Mouse (Mus musculus): Measurements from ENCODE around the gene Tmem123. TPM values are rescaled to one million over a fixed set of nuclear protein-coding genes. Genes with fewer than 3 reads are reported as not detected.

The Tmem123 gene
- polyA plus RNA-seq, 2 experiments, result 23.3 to 45.2 TPM

DNA sequence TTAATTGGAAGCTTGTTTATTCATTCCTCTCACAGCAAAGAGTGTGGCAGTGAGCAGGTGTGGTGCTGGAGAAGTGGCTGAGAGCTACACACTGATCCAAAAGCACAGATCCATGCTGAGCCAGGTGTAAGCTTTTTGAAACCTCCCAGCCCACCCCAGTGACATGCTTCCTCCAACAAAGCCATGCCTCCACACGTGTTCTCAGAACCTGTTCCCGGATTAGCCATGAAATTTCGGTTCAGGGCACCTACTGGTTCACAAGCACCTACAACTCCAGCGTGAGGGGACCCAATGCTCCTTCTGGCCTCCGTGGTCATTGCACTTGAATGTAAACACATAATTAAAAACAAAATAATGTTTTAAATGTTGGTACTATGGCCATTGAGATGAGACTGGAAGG is 9.8 kb downstream of the Tmem123 start:
- Histone ChIP-seq H3K9ac (replicated peaks) (no peak overlapping the region), H3K4me3 (ENCODE audit: insufficient read depth in 1 of 2, low read depth in 2 of 2, low read length in 2 of 2) (no peak overlapping the region), H3K27me3 (ENCODE audit: control insufficient read depth, insufficient read depth, low read length) (no peaks in the 10 kb centered on the region), H3K9me3 (ENCODE audit: control insufficient read depth, low read length) (no peaks in the 10 kb centered on the region), H3K4me2 (ENCODE audit: low read depth) (no peak overlapping the region), H3K27ac (no peak overlapping the region), H3K36me3 (replicated peaks; ENCODE audit: control insufficient read depth, insufficient read depth, low read depth) (peaks cover 3% of the 10 kb centered on the region; the same call in 1 of the 2 replicates), H3K4me1 (replicated peaks; ENCODE audit: control insufficient read depth in 2 of 2, insufficient read depth in 2 of 2, low read length in 1 of 2) (peaks cover 3 to 14% of the 10 kb centered on the region in 2 experiments; a peak in 3 of 4 replicates)
- DNase-seq (ENCODE audit: low read depth in 3 of 3, low spot score in 3 of 3) (no peak), ATAC-seq (ENCODE audit: insufficient read depth) (no peak)
- TF ChIP-seq EP300 (IDR thresholded peaks at IDR 0.05; ENCODE audit: low read depth) (no peak), CTCF (IDR thresholded peaks at IDR 0.05; ENCODE audit: low read depth) (no peak)
- WGBS (ENCODE audit: insufficient replicate concordance), result 74% methylated on average over 5 of the region's 5 CpGs

DNA sequence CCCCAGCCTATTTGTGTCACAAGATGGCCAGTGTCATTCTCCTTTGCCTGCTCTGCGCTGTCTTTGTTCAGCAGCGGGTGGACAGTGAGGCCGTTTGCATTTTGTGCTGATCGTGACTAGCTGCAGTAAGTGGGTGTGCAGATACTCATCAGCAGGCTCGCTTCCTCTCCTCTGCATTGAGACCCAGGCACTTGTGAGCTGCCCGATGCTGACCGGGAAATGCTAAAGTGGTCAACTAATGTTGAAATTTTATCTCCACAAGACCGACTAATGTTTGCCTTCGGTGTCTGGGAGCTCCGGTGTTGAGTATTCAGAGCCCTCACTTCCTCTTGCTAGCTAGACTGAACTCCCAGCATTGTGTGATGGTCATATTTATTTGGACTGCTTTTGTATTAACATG is 10.7 kb downstream of the Tmem123 start:
- ATAC-seq (ENCODE audit: insufficient read depth) (no peak), DNase-seq (ENCODE audit: low read depth in 3 of 3, low spot score in 3 of 3) (no peak)
- H3K9me3 ChIP-seq (ENCODE audit: control insufficient read depth, low read length), result no peaks in the 10 kb centered on the region
- no peak overlapping the region for H3K9ac ChIP-seq (replicated peaks)
- 18% methylated on average over 10 of the region's 10 CpGs for WGBS (ENCODE audit: insufficient replicate concordance)
- TF ChIP-seq EP300 (IDR thresholded peaks at IDR 0.05; ENCODE audit: low read depth) (no peak), CTCF (IDR thresholded peaks at IDR 0.05; ENCODE audit: low read depth) (no peak)
- peaks cover 3% of the 10 kb centered on the region; the same call in 1 of the 2 replicates for H3K36me3 ChIP-seq (replicated peaks; ENCODE audit: control insufficient read depth, insufficient read depth, low read depth)
- H3K4me2 ChIP-seq (ENCODE audit: low read depth), result no peak overlapping the region
- no peak overlapping the region for H3K27ac ChIP-seq
- H3K27me3 ChIP-seq (ENCODE audit: control insufficient read depth, insufficient read depth, low read length), result no peaks in the 10 kb centered on the region
- H3K4me3 ChIP-seq (ENCODE audit: insufficient read depth in 1 of 2, low read depth in 2 of 2, low read length in 2 of 2), result no peak overlapping the region
- peaks cover 3 to 19% of the 10 kb centered on the region in 2 experiments for H3K4me1 ChIP-seq (replicated peaks; ENCODE audit: control insufficient read depth in 2 of 2, insufficient read depth in 2 of 2, low read length in 1 of 2)

DNA sequence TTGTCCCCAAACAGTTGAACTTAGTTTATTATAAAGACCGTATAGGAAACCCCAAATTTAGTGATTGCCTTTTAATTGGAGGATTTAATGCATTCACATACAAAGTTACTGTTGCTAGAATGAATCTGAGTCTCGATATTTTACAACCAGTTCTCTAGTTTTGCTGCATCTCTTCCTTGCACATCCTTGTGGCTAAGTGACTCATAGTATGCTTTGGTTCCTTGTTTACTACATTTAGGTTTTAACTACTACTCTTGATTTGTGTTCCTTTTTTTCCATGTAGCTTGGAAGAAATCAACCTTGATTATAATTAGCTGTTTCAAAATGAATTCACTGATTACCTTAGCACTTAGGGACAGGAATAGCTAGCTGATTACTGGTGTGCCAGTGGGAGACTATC is 11.2 kb downstream of the Tmem123 start:
- Histone ChIP-seq H3K4me2 (ENCODE audit: low read depth) (no peak overlapping the region), H3K4me3 (ENCODE audit: insufficient read depth in 1 of 2, low read depth in 2 of 2, low read length in 2 of 2) (no peak overlapping the region), H3K9ac (replicated peaks) (no peak overlapping the region), H3K27ac (no peak overlapping the region), H3K4me1 (replicated peaks; ENCODE audit: control insufficient read depth in 2 of 2, insufficient read depth in 2 of 2, low read length in 1 of 2) (peaks cover 8 to 23% of the 10 kb centered on the region in 2 experiments), H3K27me3 (ENCODE audit: control insufficient read depth, insufficient read depth, low read length) (no peaks in the 10 kb centered on the region), H3K9me3 (ENCODE audit: control insufficient read depth, low read length) (no peaks in the 10 kb centered on the region), H3K36me3 (replicated peaks; ENCODE audit: control insufficient read depth, insufficient read depth, low read depth) (peaks cover 3% of the 10 kb centered on the region; the same call in 1 of the 2 replicates)
- TF ChIP-seq CTCF (IDR thresholded peaks at IDR 0.05; ENCODE audit: low read depth) (no peak), EP300 (IDR thresholded peaks at IDR 0.05; ENCODE audit: low read depth) (no peak)
- DNase-seq (ENCODE audit: low read depth in 3 of 3, low spot score in 3 of 3) (no peak), ATAC-seq (ENCODE audit: insufficient read depth) (no peak)
- WGBS (ENCODE audit: insufficient replicate concordance), result 76% methylated on average over 2 of the region's 2 CpGs

DNA sequence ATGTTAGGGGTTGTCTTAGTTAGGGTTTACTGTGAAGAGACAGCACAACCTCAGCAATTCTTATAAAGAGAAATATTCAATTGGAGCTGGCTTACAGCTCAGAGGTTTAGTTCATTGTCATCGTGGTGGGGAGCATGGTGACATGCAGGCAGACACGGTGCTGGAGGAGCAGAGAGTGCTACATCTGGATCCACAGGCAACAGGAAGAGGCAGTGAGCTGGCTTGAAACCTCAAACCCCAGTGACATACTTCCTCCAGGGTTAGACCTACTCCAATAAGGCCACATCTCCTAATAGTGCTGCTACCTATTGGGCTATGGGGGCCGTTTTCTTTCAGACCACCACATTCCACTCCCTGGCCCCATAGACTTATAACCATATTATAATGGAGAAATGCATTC is 12.1 kb downstream of the Tmem123 start:
- 30% methylated on average over 3 of the region's 3 CpGs for WGBS (ENCODE audit: insufficient replicate concordance)
- DNase-seq (ENCODE audit: low read depth in 3 of 3, low spot score in 3 of 3), result no peak
- Histone ChIP-seq H3K9ac (replicated peaks) (no peak overlapping the region), H3K4me2 (ENCODE audit: low read depth) (no peak overlapping the region), H3K27me3 (ENCODE audit: control insufficient read depth, insufficient read depth, low read length) (no peaks in the 10 kb centered on the region), H3K4me3 (ENCODE audit: insufficient read depth in 1 of 2, low read depth in 2 of 2, low read length in 2 of 2) (no peak overlapping the region), H3K4me1 (replicated peaks; ENCODE audit: control insufficient read depth in 2 of 2, insufficient read depth in 2 of 2, low read length in 1 of 2) (peaks cover 17 to 30% of the 10 kb centered on the region in 2 experiments), H3K36me3 (replicated peaks; ENCODE audit: control insufficient read depth, insufficient read depth, low read depth) (peaks cover 3% of the 10 kb centered on the region; the same call in 1 of the 2 replicates), H3K9me3 (ENCODE audit: control insufficient read depth, low read length) (no peaks in the 10 kb centered on the region), H3K27ac (no peak overlapping the region)
- ATAC-seq (ENCODE audit: insufficient read depth), result no peak
- no peak for TF ChIP-seq CTCF (IDR thresholded peaks at IDR 0.05; ENCODE audit: low read depth)
- TF ChIP-seq EP300 (IDR thresholded peaks at IDR 0.05; ENCODE audit: low read depth), result no peak

DNA sequence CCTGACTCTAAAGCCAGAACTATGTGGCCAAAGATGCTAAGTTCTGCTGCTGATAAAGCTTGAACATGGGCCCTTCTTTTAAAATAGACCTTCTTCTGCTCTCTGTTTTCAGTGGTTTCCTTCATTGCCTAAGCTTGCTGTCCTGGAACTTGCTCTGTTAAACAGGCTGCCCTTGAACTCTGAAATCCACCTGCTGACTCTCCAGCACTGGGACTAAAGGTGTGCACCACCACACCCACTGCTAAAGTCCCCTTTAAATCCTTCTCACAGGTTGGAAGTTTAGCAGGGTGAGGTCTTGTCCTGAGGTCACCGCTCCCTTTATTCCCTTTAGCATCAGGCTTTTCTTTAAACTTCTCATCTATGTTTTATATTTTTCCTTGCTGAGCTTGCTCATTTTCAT is 13.1 kb downstream of the Tmem123 start:
- no peak overlapping the region for H3K27ac ChIP-seq
- H3K4me1 ChIP-seq (replicated peaks; ENCODE audit: control insufficient read depth in 2 of 2, insufficient read depth in 2 of 2, low read length in 1 of 2), result peaks cover 21 to 39% of the 10 kb centered on the region in 2 experiments
- no peaks in the 10 kb centered on the region for H3K27me3 ChIP-seq (ENCODE audit: control insufficient read depth, insufficient read depth, low read length)
- H3K9me3 ChIP-seq (ENCODE audit: control insufficient read depth, low read length), result no peaks in the 10 kb centered on the region
- WGBS (ENCODE audit: insufficient replicate concordance), result 85% methylated on average over 1 of the region's 1 CpGs
- DNase-seq (ENCODE audit: low read depth in 3 of 3, low spot score in 3 of 3) (no peak), ATAC-seq (ENCODE audit: insufficient read depth) (no peak)
- no peak overlapping the region for H3K4me2 ChIP-seq (ENCODE audit: low read depth)
- no peak for TF ChIP-seq EP300 (IDR thresholded peaks at IDR 0.05; ENCODE audit: low read depth)
- no peak for TF ChIP-seq CTCF (IDR thresholded peaks at IDR 0.05; ENCODE audit: low read depth)
- peaks cover 3% of the 10 kb centered on the region; the same call in 1 of the 2 replicates for H3K36me3 ChIP-seq (replicated peaks; ENCODE audit: control insufficient read depth, insufficient read depth, low read depth)
- no peak overlapping the region for H3K9ac ChIP-seq (replicated peaks)
- no peak overlapping the region for H3K4me3 ChIP-seq (ENCODE audit: insufficient read depth in 1 of 2, low read depth in 2 of 2, low read length in 2 of 2)
